Mouse (Mus musculus): ENCODE results near the gene Ramp2.

DNA sequence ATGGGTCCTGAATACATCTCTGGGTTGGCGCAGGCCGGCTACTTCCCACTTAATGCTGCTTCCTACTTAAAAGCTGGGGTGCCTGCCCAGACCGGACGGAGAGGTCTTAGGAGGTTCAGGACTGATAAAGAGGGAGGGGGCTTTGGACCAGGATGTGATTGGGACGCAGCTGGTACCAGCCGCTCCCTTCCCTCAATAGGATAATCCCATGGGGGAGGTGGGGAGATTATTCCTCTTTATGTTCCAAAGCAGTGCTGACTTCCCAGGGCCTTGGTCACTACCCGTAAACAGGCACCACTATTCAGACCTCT, 829 bp downstream of the Ramp2 start:
- TF ChIP-seq POLR2A (IDR thresholded peaks at IDR 0.05; ENCODE audit: control insufficient read depth, extremely low read depth, insufficient read depth, low read length, poor library complexity): no peak
- no peak for TF ChIP-seq CTCF (IDR thresholded peaks at IDR 0.05; ENCODE audit: borderline replicate concordance, control insufficient read depth, extremely low read depth, insufficient read depth, low read length, poor library complexity)

All from thymus, adult 2 months (tissue).